Mouse (Mus musculus) small intestine, adult 10 weeks (tissue): ENCODE measurements around the gene 1700093K21Rik. TPM values are rescaled to one million over a fixed set of nuclear protein-coding genes. Genes with fewer than 3 reads are reported as not detected.

Experiments used
- polyA plus RNA-seq: library from polyadenylated mRNA; stranded (reverse); fragments of 350-450 nt; fragmentation: Illumina TruSeq; extraction: RNeasy Lipid Tissue Mini Kit (QIAGEN cat#74804); gene quantifications from one replicate; pipeline ENCODE4 v1.2.3, GENCODE M21; 2014; ENCODE audit warnings: low replicate concordance

Gene 1700093K21Rik
- polyA plus RNA-seq = not detected

GRCm38 (mm10) chr11:23520473-23521205 lies at the start of gene 1700093K21Rik:
Gene 1700093K21Rik, minus strand, starts transcription at chr11:23521155.

GRCm38 (mm10) chr11:23497718-23498509 lies 23.0 kb downstream of the 1700093K21Rik start, which contains the start of gene Ahsa2:
Gene Ahsa2, minus strand, starts transcription at chr11:23498030.

Other genes starting within 250 kb of the 1700093K21Rik start
- gene Usp34, start 214.3 kb downstream of the 1700093K21Rik start, polyA plus RNA-seq = 156 TPM
- 88.9 TPM for gene Ahsa2, start 23.1 kb downstream of the 1700093K21Rik start, polyA plus RNA-seq
- 18.5 TPM for gene 0610010F05Rik, start 112.5 kb upstream of the 1700093K21Rik start, polyA plus RNA-seq
- 24.9 TPM for gene Pus10, start 144.5 kb upstream of the 1700093K21Rik start, polyA plus RNA-seq
- gene Pex13, start 144.8 kb upstream of the 1700093K21Rik start, polyA plus RNA-seq = 65.4 TPM
- gene Rel, start 249.8 kb upstream of the 1700093K21Rik start, polyA plus RNA-seq = 9.9 TPM